Mouse (Mus musculus): ENCODE measurements around the gene Ren1.

- TF ChIP-seq CTCF (IDR thresholded peaks at IDR 0.05; ENCODE audit: low read depth, low read length) (no peak), GATA1 (IDR thresholded peaks at IDR 0.05; ENCODE audit: borderline replicate concordance, low read length) (no peak)
These were observed 6.0 kb downstream of the Ren1 start for GRCm38 (mm10) chr1:133356330-133356729.
